Mouse (Mus musculus) C2C12 (cell line): ENCODE measurements at regions not wholly inside any gene's neighbourhood (a gene's known extent, or its start where the extent isn't known, plus 50 kb on each side); places are given as distances from the start of the nearest gene placed in this dataset.

Experiments
- H3K27me3 ChIP-seq: one replicate; pipeline ENCODE4 v1.6.1; 2011; ENCODE audit not compliant: control insufficient read depth, insufficient read depth, insufficient read length
- H3K36me3 ChIP-seq: one replicate; pipeline ENCODE4 v1.6.1; 2011; ENCODE audit not compliant: control insufficient read depth, insufficient read depth
- H3K4me3 ChIP-seq: one replicate; pipeline ENCODE4 v1.5.1; 2011; ENCODE audit warnings: mild to moderate bottlenecking, control low read depth; ENCODE audit not compliant: poor library complexity, insufficient read depth, severe bottlenecking
- H3K79me2 ChIP-seq: one replicate; pipeline ENCODE4 v1.6.1; 2011; ENCODE audit not compliant: control insufficient read depth, insufficient read depth
- H3K79me3 ChIP-seq: one replicate; pipeline ENCODE4 v1.6.1; 2011; ENCODE audit warnings: low read depth, control low read depth
- H3ac ChIP-seq: one replicate; pipeline ENCODE3; 2011; ENCODE audit warnings: low read depth; ENCODE audit not compliant: control insufficient read depth, insufficient read length
- CEBPB ChIP-seq: IDR thresholded peaks from one replicate; pipeline ENCODE4 v1.6.1; 2011; ENCODE audit warnings: low read depth, mild to moderate bottlenecking, control low read depth, moderate library complexity
- CTCF ChIP-seq: IDR thresholded peaks from one replicate; pipeline ENCODE4 v1.5.1; 2011; ENCODE audit not compliant: control insufficient read depth, insufficient read depth, insufficient read length
- FOSL1 ChIP-seq: IDR thresholded peaks from one replicate; pipeline ENCODE4 v1.8.0; 2011; ENCODE audit warnings: mild to moderate bottlenecking, low read length; ENCODE audit not compliant: poor library complexity, insufficient read depth, severe bottlenecking
- MAX ChIP-seq: IDR thresholded peaks from one replicate; pipeline ENCODE4 v1.6.1; 2011; ENCODE audit warnings: mild to moderate bottlenecking, control low read depth
- MYOD1 ChIP-seq: IDR thresholded peaks from one replicate; pipeline ENCODE4 v1.6.1; 2011; ENCODE audit warnings: low read depth; ENCODE audit not compliant: control insufficient read depth, insufficient read length
- MYOG ChIP-seq: IDR thresholded peaks from one replicate; pipeline ENCODE4 v1.6.1; 2011; ENCODE audit not compliant: control insufficient read depth, insufficient read length; ENCODE audit errors: extremely low read depth
- USF1 ChIP-seq: IDR thresholded peaks from one replicate; pipeline ENCODE4 v1.6.1; 2011; ENCODE audit warnings: low read depth, mild to moderate bottlenecking, control low read depth, moderate library complexity

DNA sequence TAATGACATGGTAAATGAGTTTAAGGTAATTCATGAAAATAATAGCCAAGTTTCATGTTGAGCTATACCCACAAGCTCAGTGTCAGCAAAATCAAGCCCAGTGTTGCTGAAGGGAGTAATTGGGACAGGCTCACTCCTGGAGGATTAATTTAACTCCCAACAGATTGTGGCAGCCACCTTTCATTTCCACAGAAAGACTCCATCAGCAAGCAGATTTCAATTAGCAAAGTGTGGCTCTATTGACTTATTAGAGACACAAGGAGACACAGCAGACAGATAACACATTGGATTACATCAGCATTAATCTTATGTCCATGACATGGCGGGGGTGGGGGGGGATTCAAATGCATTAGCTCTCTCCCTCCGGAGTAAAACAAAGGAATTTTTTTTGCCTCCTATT is 534.6 kb downstream of the Gsdmc2 start:
- Histone ChIP-seq H3K27me3 (no peaks in the 10 kb centered on the region), H3K79me3 (no peaks in the 10 kb centered on the region), H3K79me2 (no peaks in the 10 kb centered on the region), H3K4me3 (no peak overlapping the region), H3ac (no peak overlapping the region), H3K36me3 (no peaks in the 10 kb centered on the region)
- TF ChIP-seq MYOD1 (no peak), CTCF (no peak), MAX (no peak), MYOG (no peak), CEBPB (no peak), FOSL1 (no peak), USF1 (no peak)

- Histone ChIP-seq H3K4me3 (no peak overlapping the region), H3K36me3 (no peaks in the 10 kb centered on the region)
Measured at GRCm38 (mm10) chr15:63299311-63299710, 545.7 kb downstream of the Gsdmc2 start.

DNA sequence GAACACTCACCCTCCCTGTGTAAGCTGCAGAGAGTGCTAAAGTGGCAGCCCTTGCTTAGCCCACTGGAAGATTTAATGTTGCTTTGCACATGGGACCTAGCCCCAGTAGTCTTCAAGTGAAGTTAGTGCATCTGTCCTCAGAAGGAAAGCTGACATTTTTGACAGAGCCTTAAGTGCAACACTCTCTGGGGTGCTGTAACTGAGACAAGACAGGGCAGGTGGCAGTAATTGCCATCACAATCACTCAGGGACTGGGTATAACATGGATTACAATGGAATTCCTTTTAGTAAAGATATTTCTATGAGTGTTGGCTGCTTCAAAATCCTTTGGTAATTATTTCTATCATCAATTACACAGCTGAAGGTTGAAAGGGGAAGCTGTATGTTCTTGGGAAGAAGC is 556.4 kb downstream of the Gsdmc2 start:
- H3K4me3 ChIP-seq: no peak overlapping the region
- H3K36me3 ChIP-seq: no peaks in the 10 kb centered on the region
- TF ChIP-seq CTCF: no peak
- no peak for TF ChIP-seq USF1
- TF ChIP-seq MYOD1: peak; percentile 71
- TF ChIP-seq MYOG: no peak
- no peak for TF ChIP-seq MAX
- TF ChIP-seq FOSL1: no peak
- no peaks in the 10 kb centered on the region for H3K79me3 ChIP-seq
- no peak overlapping the region for H3ac ChIP-seq
- H3K27me3 ChIP-seq: no peaks in the 10 kb centered on the region
- no peaks in the 10 kb centered on the region for H3K79me2 ChIP-seq

More at GRCm38 (mm10) chr15:63299311-63299710, 545.7 kb downstream of the Gsdmc2 start:
- TF ChIP-seq MYOD1 (no peak), CEBPB (no peak), MYOG (no peak)
- Histone ChIP-seq H3K79me3 (no peaks in the 10 kb centered on the region), H3K79me2 (no peaks in the 10 kb centered on the region), H3K27me3 (no peaks in the 10 kb centered on the region), H3ac (no peak overlapping the region)

GRCm38 (mm10) chr15:63286026-63286425 is 559.0 kb downstream of the Gsdmc2 start:
- TF ChIP-seq MYOD1: no peak
- no peak for TF ChIP-seq MYOG
- TF ChIP-seq MAX: no peak
- TF ChIP-seq FOSL1: no peak
- no peak for TF ChIP-seq CEBPB
- TF ChIP-seq CTCF: no peak
- TF ChIP-seq USF1: no peak
- H3K27me3 ChIP-seq: no peaks in the 10 kb centered on the region
- H3K79me3 ChIP-seq: no peaks in the 10 kb centered on the region
- no peak overlapping the region for H3K4me3 ChIP-seq
- no peaks in the 10 kb centered on the region for H3K36me3 ChIP-seq
- no peaks in the 10 kb centered on the region for H3K79me2 ChIP-seq
- H3ac ChIP-seq: no peak overlapping the region

- Histone ChIP-seq H3K79me3 (no peaks in the 10 kb centered on the region), H3K79me2 (no peaks in the 10 kb centered on the region), H3K36me3 (no peaks in the 10 kb centered on the region), H3K4me3 (no peak overlapping the region), H3K27me3 (no peaks in the 10 kb centered on the region), H3ac (no peak overlapping the region)
- TF ChIP-seq FOSL1 (no peak), MYOD1 (no peak), USF1 (no peak), MYOG (no peak), CTCF (no peak), CEBPB (no peak), MAX (no peak)
Measured at GRCm38 (mm10) chr15:63270381-63270780, 574.6 kb downstream of the Gsdmc2 start.

- no peak overlapping the region for H3K4me3 ChIP-seq
- H3K79me2 ChIP-seq: no peaks in the 10 kb centered on the region
- TF ChIP-seq MAX (no peak), MYOD1 (no peak), MYOG (no peak), CTCF (no peak), USF1 (no peak), CEBPB (no peak)
- H3K27me3 ChIP-seq: no peaks in the 10 kb centered on the region
- no peaks in the 10 kb centered on the region for H3K36me3 ChIP-seq
- H3ac ChIP-seq: no peak overlapping the region
- no peaks in the 10 kb centered on the region for H3K79me3 ChIP-seq
Measured at GRCm38 (mm10) chr15:63265845-63266244, 579.1 kb downstream of the Gsdmc2 start.

DNA sequence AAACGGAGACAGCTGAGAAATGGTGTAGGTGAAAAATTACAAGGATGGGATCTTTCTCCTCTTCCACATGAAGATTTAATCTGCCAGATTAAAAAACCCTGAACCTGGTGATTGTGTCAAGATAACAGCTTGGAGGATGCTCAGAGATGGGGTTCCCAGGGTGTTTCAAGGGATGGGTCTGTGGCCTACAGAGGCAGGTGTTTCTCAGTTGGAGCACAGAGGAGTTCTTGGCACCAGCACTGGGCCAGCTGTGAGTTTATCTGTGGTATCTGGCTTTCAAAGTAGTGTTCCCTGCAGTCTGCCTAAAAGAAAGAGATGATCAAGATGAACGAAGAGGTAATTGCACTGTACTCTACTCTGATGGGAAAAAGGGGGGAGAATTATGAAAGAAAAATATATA is 589.2 kb downstream of the Gsdmc2 start:
- no peaks in the 10 kb centered on the region for H3K79me3 ChIP-seq
- TF ChIP-seq CTCF (no peak), MYOG (no peak), CEBPB (no peak), FOSL1 (no peak)
- no peak overlapping the region for H3K4me3 ChIP-seq
- H3K27me3 ChIP-seq: no peaks in the 10 kb centered on the region
- H3K36me3 ChIP-seq: no peaks in the 10 kb centered on the region
- H3K79me2 ChIP-seq: no peaks in the 10 kb centered on the region
- H3ac ChIP-seq: no peak overlapping the region
